Mouse (Mus musculus) liver, postnatal 0 days (tissue): ENCODE results near the gene Uqcc3.

Experiments
- CTCF ChIP-seq: sonication (generic); IDR thresholded peaks from 2 replicates; pipeline ENCODE4 v1.5.1; 2016; ENCODE audit warnings: antibody characterized with exemption, low read depth
- EP300 ChIP-seq: IDR thresholded peaks from 2 replicates; pipeline ENCODE4 v1.6.1; 2016; ENCODE audit warnings: antibody characterized with exemption, low read depth, mild to moderate bottlenecking

GRCm38 (mm10) chr19:8892829-8893766 is 12.4 kb upstream of the Uqcc3 start, which contains the start of gene Ints5:
- no peak for TF ChIP-seq EP300
- TF ChIP-seq CTCF = no peak
